In genomic region chr12:8447025-8447424, GRCm38 (mm10) we compare ENCODE assay signal across 14 mouse cellular contexts. TPM values are rescaled to one million over a fixed set of nuclear protein-coding genes. Genes with fewer than 3 reads are reported as not detected.
A peak's percentile ranks its signal among the peaks of the same experiment; 100 is the strongest.
DNase-seq lines count a peak whose midpoint lies in the region; ATAC-seq and TF ChIP-seq lines count a peak whose summit lies in the region.
"Had no signal": no experiment of that assay in that cellular context is flagged by ENCODE, and none has a peak within 500 bp of the region (broad histone marks: within the 10 kb centered on the region; RNA-seq: fewer than 3 reads in every experiment).

No protein-coding gene starts in this region.

- intact Hi-C loops in heart, postnatal 10 days (cut with DNase I), result no loop called here

- no peaks in the 10 kb centered on the region for H3K27me3 ChIP-seq in heart, postnatal 0 days (ENCODE audit: control insufficient read depth, insufficient read depth, low read length)
- no peaks in the 10 kb centered on the region for H3K27me3 ChIP-seq in lung, embryonic 16.5 days (ENCODE audit: control insufficient read depth, insufficient read depth, low read depth, low read length)
- no peaks in the 10 kb centered on the region; the same call in 1 of the 2 replicates for H3K27me3 ChIP-seq in liver, postnatal 0 days (ENCODE audit: insufficient read depth, low read length)
- H3K27me3 ChIP-seq: neural tube, embryonic 12.5 days had no signal

- peaks cover 21% of the 10 kb centered on the region for H3K4me1 ChIP-seq in heart, postnatal 0 days (ENCODE audit: control insufficient read depth, insufficient read depth)
- H3K4me1 ChIP-seq in lung, embryonic 16.5 days (replicated peaks; ENCODE audit: control insufficient read depth, insufficient read depth, low read length), result peaks cover 34% of the 10 kb centered on the region
- H3K4me1 ChIP-seq in liver, postnatal 0 days (ENCODE audit: insufficient read depth), result peaks cover 14% of the 10 kb centered on the region; the same call in 1 of the 2 replicates

- H3K4me2 ChIP-seq in heart, postnatal 0 days (ENCODE audit: low read depth, low read length), result no peak overlapping the region
- H3K4me2 ChIP-seq in lung, embryonic 16.5 days (ENCODE audit: low read depth, low read length), result no peak overlapping the region
- H3K4me2 ChIP-seq in liver, postnatal 0 days (ENCODE audit: low read depth, low read length), result no peak overlapping the region
- H3K4me2 ChIP-seq: hindbrain, embryonic 14.5 days; neural tube, embryonic 12.5 days had no signal

- H3K9ac ChIP-seq in heart, postnatal 0 days (replicated peaks; ENCODE audit: low read depth, low read length), result no peak overlapping the region
- H3K9ac ChIP-seq in lung, embryonic 16.5 days (ENCODE audit: low read length), result 0 out of 2 replicates have a peak overlapping the region, but pooled peaks have one; percentile 8
- H3K9ac ChIP-seq in liver, postnatal 0 days (replicated peaks), result no peak overlapping the region
- H3K9ac ChIP-seq: hindbrain, embryonic 14.5 days; neural tube, embryonic 12.5 days had no signal

- ATAC-seq in heart, postnatal 0 days (ENCODE audit: insufficient read depth, low read depth), result no peak
- ATAC-seq in lung, embryonic 16.5 days (ENCODE audit: low read depth), result no peak
- ATAC-seq in liver, postnatal 0 days, result no peak
- ATAC-seq: intestine, embryonic 16.5 days had no signal

- DNase-seq in heart, postnatal 0 days (ENCODE audit: low spot score), result no peak
- no peak for DNase-seq in heart, postnatal 10 days
- DNase-seq in lung, postnatal 4 days, result no peak
- peak; percentile 9 to 44 for DNase-seq in kidney, postnatal 36 days
- no peak for DNase-seq in liver, postnatal 0 days
- DNase-seq in layer of hippocampus, adult 11-12 months (ENCODE audit: low spot score), result no peak
- DNase-seq: adrenal gland, postnatal 25 days; cerebellum, adult 9-10 months; liver; thymus, postnatal 4 days had no signal

- WGBS in heart, postnatal 0 days, result 28% methylated on average over 7 of the region's 7 CpGs
- WGBS in lung, embryonic 16.5 days, result 13% methylated on average over 7 of the region's 7 CpGs
- WGBS in liver, postnatal 0 days (ENCODE audit: insufficient replicate concordance), result 44% methylated on average over 7 of the region's 7 CpGs

- no peak for TF ChIP-seq CTCF in heart, postnatal 0 days (IDR thresholded peaks at IDR 0.05; ENCODE audit: low read depth)
- no peak for TF ChIP-seq CTCF in liver, postnatal 0 days (IDR thresholded peaks at IDR 0.05; ENCODE audit: low read depth)

- H3K9me3 ChIP-seq in heart, postnatal 0 days (replicated peaks; ENCODE audit: control insufficient read depth, low read length), result no peaks in the 10 kb centered on the region
- no peaks in the 10 kb centered on the region for H3K9me3 ChIP-seq in lung, embryonic 16.5 days (ENCODE audit: control insufficient read depth, low read length)
- H3K9me3 ChIP-seq in liver, postnatal 0 days (ENCODE audit: low read length), result no peaks in the 10 kb centered on the region
- H3K9me3 ChIP-seq: neural tube, embryonic 12.5 days had no signal

- 0 out of 2 replicates have a peak overlapping the region, but pooled peaks have one; percentile 3 for H3K27ac ChIP-seq in heart, postnatal 0 days (ENCODE audit: low read depth)
- H3K27ac ChIP-seq in lung, embryonic 16.5 days (ENCODE audit: low read length), result no peak overlapping the region
- no peak overlapping the region for H3K27ac ChIP-seq in liver, postnatal 0 days (ENCODE audit: low read depth)
- H3K27ac ChIP-seq: hindbrain, embryonic 14.5 days; neural tube, embryonic 12.5 days had no signal

- H3K4me3 ChIP-seq in heart, postnatal 0 days (ENCODE audit: low read depth, low read length), result no peak overlapping the region
- no peak overlapping the region for H3K4me3 ChIP-seq in lung, embryonic 16.5 days (ENCODE audit: low read length)
- no peak overlapping the region for H3K4me3 ChIP-seq in liver, postnatal 0 days (ENCODE audit: low read depth, low read length)
- H3K4me3 ChIP-seq: neural tube, embryonic 12.5 days had no signal

- no peaks in the 10 kb centered on the region for H3K36me3 ChIP-seq in heart, postnatal 0 days (replicated peaks; ENCODE audit: control insufficient read depth, insufficient read depth, low read length)
- no peaks in the 10 kb centered on the region for H3K36me3 ChIP-seq in lung, embryonic 16.5 days (ENCODE audit: control insufficient read depth, insufficient read depth, low read length)
- no peaks in the 10 kb centered on the region for H3K36me3 ChIP-seq in liver, postnatal 0 days (replicated peaks; ENCODE audit: insufficient read depth, low read length)
- H3K36me3 ChIP-seq: neural tube, embryonic 12.5 days had no signal

- TF ChIP-seq EP300 in heart, postnatal 0 days (IDR thresholded peaks at IDR 0.05; ENCODE audit: low read depth), result no peak
- no peak for TF ChIP-seq EP300 in liver, postnatal 0 days (IDR thresholded peaks at IDR 0.05; ENCODE audit: low read depth)

RNA-seq across cellular contexts. Expression of gene Rhob, which starts 52.8 kb away (rescaled TPM):
- 202 and 228 TPM in 2 replicates for total RNA-seq in heart, postnatal 0 days (2014; rRNA removed; ENCODE audit: low replicate concordance)
- 31.4 and 34.2 TPM in 2 replicates for polyA plus RNA-seq in heart, postnatal 0 days (2015; fragmentation: Nextera tagmentation; extraction: Ambion mirVana)
- total RNA-seq in heart, postnatal 10 days (2021), result 100 to 1,000 TPM; 167 to 177 TPM
- polyA plus RNA-seq in lung, embryonic 16.5 days (2015; fragmentation: Nextera tagmentation; extraction: Ambion mirVana), result 47.8 and 49.2 TPM in 2 replicates
- polyA plus RNA-seq in liver, postnatal 0 days (2015; fragmentation: Nextera tagmentation; extraction: Ambion mirVana), result 6.9 and 8.7 TPM in 2 replicates

Comparison
In these comparisons a context has a peak if more than half of its experiments do, and no peak if none do; other contexts are left out.
1. DNase-seq: peak in kidney, postnatal 36 days (2 of 2); none in heart, postnatal 0 days (single experiment), heart, postnatal 10 days (0 of 2), lung, postnatal 4 days (0 of 2), liver, postnatal 0 days (single experiment) and layer of hippocampus, adult 11-12 months (single experiment).